Mouse (Mus musculus): ENCODE measurements around the gene Hmx2.

The Hmx2 gene

DNA sequence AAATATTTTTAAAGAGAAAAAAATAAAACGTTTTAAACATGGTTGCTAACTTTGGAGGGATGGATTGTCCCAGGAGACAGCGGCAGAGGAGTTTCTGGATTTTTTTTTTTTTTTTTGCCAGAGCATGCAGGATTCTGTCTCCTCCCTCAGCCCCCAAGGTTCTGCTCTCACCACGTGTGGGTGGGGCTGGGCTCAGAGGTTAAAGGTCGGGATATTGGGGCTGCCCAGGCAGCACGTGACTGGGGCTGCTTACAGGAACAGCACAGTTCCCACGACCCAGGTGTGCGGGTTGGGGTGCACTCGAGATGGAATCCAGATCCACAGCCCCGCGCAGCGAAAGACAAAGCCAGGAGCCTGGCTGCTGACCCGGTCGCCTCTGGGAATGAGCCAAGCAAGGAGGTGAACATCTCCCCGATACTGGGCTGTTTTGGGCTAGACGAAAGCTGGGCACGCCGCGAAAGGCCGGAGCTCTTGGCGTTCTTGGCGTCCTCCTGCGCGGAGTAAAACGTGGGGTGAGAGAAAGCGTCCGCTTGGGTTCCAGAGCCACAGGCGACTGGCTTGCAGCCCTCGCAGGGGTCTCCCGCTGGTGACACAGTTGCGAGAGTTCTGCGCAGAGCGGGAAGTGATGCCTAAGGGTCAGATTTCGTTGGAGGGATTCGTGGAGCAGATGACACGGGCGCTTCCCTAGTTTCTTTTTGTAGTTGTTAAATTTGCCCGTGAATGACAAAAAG lies 8.1 kb downstream of the Hmx2 start:
- DNase-seq (ENCODE audit: low spot score in 2 of 2) = no peak

DNA sequence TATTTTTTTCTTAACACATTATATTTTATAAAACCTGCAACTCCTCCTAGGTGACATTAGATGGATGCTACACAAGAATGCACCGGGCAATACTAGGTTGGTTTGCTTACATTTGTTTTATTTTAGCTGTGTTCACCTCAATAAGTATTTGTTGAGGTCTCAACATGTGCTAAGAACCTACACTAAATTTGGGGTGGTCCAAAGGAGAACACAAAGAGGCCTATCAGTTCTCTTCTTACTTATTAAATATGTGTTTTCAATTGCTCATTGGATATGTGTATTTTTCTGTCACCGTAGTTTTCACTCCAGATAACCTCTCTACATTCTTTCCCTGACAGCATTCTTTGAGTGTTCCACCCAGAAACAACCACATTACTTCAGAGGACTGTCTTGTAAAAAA lies 9.2 kb downstream of the Hmx2 start:
- no peak for DNase-seq (ENCODE audit: low spot score in 2 of 2)

DNA sequence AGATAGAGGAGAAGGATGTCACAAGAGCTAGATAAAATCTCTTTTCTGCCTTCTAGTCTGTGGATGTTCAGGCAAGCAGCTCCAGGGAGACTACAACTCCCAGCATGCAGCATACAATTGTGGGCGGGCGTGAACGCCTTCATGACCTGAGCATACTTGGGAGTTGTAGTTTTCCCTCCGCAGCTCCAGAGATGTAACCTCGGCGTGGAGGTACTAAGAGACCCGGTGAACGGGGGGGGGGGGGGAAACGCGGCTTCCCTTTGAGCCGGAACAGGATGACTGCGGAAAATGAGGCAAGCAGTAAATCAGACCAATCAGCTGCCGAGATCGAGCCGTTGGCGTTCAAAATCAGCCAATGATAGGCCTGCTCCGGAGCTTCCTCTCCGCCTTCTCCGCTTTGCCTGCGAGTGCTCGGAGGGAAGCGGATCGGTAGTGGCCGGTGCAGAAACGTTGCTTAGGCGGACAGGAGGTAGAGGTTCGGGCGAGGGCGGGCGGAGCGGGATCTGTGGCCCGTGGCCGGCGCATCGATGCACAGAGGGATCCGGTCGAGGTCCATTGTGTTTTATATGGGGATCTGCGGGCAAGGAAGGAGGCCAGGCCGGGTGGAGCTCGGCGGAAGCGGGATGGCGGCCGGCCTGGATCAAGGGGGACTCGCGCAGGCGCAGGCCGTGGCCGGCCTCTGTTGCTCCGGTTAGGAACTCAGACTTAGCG lies 11.6 kb downstream of the Hmx2 start, which contains the start of gene Bub3:
Bub3 (plus strand) TSS at position 237 of the 711 bp plus-strand sequence.
- DNase-seq (ENCODE audit: low spot score in 2 of 2) = peak; percentile 93 to 94

DNA sequence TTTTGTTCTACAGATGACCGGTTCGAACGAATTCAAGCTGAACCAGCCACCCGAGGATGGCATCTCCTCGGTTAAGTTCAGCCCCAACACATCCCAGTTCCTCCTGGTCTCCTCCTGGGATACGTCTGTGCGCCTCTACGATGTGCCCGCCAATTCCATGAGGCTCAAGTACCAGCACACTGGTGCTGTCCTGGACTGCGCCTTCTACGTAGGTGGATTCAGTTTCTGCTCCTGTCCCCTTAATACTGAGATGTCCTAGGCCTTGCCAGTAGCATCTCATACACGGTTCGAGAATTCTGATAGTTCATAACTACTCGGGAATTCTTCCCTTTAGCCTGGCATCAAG lies 12.1 kb downstream of the Hmx2 start:
- no peak for DNase-seq (ENCODE audit: low spot score in 2 of 2)

- DNase-seq (ENCODE audit: low spot score in 2 of 2) = no peak
These were observed 26.7 kb downstream of the Hmx2 start for GRCm38 (mm10) chr7:131575246-131575645.

GRCm38 (mm10) chr7:131582178-131582577 lies 33.6 kb downstream of the Hmx2 start:
- DNase-seq (ENCODE audit: low spot score in 2 of 2) = no peak

DNA sequence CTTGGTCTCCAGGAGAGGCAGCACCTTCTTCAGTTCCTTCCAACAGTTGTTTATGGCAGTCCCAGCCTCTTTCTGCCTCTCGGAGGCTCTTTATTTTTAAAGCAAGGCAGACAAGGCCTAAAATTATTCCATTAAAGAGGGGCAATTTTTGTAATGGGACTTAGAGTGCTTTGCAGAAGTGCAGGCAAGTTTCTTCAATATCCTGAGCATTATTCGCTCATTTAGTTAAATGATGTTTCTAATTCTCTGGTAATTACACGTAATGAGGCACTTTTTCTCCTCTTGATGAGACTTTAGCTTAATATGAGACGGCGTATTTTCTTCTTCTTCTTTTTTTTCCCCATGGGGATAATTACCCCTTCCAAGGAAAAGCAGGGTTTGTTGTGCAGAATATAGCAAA lies 37.0 kb downstream of the Hmx2 start:
- no peak for DNase-seq (ENCODE audit: low spot score in 2 of 2)

- no peak for DNase-seq (ENCODE audit: low spot score in 2 of 2)
These were observed 49.4 kb downstream of the Hmx2 start for GRCm38 (mm10) chr7:131597779-131598482.

DNA sequence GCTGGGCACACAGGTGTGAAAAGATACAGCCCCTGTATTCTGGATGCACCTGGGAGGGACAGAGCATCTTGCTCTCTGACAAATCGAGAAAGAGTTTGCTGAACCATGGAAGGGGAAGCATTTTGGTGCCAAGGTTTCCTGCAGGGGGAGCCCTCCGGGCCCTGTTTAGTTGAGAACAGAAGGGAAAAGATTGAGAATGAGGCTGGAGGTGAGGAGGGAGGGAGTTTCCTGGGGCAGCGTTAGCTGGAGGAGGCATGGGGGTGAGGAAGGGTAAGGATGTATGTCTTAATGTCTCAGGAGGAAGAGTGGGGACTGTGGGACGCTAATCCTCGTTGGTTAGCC lies 49.9 kb downstream of the Hmx2 start:
- no peak for DNase-seq (ENCODE audit: low spot score in 2 of 2)

GRCm38 (mm10) chr7:131602106-131602505 lies 53.5 kb downstream of the Hmx2 start:
- no peak for DNase-seq (ENCODE audit: low spot score in 2 of 2)

DNA sequence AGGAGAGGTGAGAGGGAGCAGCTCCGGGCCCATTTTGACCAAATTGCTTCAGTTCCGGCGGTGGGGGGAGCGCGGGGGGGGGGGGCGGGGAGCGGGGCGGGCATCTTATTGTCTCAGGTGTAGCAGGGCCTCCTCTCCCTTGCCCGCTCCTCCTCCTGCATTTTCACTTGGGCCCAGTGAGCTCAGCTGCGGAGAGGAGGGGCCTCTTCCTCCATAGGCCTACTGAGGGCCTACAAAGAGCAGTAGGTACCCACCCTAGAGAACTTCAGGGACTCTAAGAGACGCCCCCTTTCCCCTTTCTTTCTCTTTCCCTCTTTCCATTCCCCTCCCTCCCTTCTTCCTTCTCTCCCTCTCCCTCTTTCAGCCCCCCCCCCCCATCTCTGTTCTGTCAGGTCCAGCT lies 54.6 kb downstream of the Hmx2 start:
- DNase-seq (ENCODE audit: low spot score in 2 of 2) = no peak

GRCm38 (mm10) chr7:131604946-131605345 lies 56.4 kb downstream of the Hmx2 start:
- no peak for DNase-seq (ENCODE audit: low spot score in 2 of 2)

GRCm38 (mm10) chr7:131605481-131605880 lies 56.9 kb downstream of the Hmx2 start:
- no peak for DNase-seq (ENCODE audit: low spot score in 2 of 2)

All from spleen, postnatal 36 days (tissue).